Mouse (Mus musculus): ENCODE measurements at regions not wholly inside any gene's neighbourhood (a gene's known extent, or its start where the extent isn't known, plus 50 kb on each side); places are given as distances from the start of the nearest gene placed in this dataset.

- no peak for ATAC-seq
These were observed 53.1 kb upstream of the Rai14 start for GRCm38 (mm10) chr15:10767535-10767934.

GRCm38 (mm10) chr15:10770410-10771310 lies 56.2 kb upstream of the Rai14 start:
- ATAC-seq, result no peak

GRCm38 (mm10) chr15:10771311-10771690 lies 56.9 kb upstream of the Rai14 start:
- ATAC-seq, result no peak

- ATAC-seq, result no peak
These were observed 65.7 kb upstream of the Rai14 start for GRCm38 (mm10) chr15:10779941-10780620.

- no peak for ATAC-seq
These were observed 74.9 kb upstream of the Rai14 start for GRCm38 (mm10) chr15:10789371-10789770.

GRCm38 (mm10) chr15:10790862-10791497 lies 76.6 kb upstream of the Rai14 start:
- no peak for ATAC-seq

GRCm38 (mm10) chr15:10791516-10792112 lies 77.2 kb upstream of the Rai14 start:
- no peak for ATAC-seq

DNA sequence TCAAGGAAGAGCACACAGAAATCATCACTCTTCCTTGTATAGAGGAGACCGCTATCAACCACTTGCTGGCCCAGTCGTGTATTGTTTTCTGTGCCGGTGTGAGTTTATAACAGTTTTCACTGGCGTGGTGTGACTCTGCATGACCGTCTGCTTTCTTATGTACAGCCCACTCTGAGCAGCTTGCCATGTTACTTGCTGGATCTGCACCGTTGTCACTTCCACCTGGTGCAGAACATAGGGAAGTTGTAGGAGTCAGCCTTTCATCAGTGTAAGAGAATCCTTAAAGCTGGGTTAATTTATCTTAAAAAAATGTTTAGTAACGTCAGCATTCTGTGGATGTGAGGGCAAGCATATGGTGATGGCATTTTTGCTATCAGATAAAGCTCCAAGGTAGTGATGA lies 77.7 kb upstream of the Rai14 start:
- no peak for ATAC-seq

DNA sequence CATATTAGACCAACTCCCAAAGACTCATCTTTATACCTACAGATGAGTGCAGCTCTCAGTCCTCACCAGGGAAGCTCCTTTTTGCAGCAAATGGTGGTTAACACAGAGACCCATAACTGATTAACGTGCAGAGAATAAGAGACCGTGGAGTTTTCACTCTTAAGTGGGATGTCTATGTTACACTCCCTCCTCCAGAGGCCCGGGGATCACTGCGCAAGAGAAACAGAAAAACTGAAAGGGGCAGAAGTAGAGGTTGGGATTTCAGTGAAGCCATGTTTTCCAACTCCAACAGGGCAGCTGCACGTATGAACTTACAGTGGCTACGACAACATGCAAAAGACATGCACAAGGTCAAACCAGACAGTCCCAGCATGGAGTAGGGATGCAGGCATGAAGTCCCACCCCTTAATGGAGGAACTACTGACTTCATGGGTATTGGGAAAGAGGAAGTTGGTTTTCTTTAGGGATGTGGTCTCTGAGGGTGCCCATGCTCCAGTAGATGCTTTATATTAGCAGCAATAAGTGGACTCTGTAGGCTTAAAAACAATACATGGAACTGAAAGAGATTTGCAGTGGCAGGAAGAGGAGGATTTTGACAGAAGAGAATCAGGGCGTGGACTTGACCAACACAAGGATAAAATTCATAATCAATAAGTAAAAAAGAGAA lies 80.8 kb upstream of the Rai14 start:
- ATAC-seq, result no peak

- ATAC-seq, result no peak
These were observed 85.2 kb upstream of the Rai14 start for GRCm38 (mm10) chr15:10799656-10800055.

DNA sequence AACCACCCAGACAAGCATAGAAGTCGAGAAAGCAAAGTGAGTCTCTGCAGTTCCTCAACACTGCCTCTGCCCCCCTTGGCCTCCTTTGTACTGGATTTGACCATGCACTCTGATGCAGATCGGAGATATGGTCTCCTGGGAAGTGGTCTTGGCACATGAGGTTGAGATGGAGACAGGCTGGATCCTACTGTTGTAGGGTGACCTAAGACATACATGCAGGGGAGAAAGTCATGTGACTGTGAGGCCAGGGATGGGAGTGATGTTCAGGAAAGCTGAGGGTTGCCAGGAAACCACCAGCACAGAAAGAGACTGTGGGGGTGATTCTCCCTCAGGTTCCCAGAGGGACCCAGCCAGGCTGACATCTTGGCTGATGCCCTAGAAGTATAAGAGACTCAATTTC lies 99.8 kb upstream of the Rai14 start:
- no peak for ATAC-seq

DNA sequence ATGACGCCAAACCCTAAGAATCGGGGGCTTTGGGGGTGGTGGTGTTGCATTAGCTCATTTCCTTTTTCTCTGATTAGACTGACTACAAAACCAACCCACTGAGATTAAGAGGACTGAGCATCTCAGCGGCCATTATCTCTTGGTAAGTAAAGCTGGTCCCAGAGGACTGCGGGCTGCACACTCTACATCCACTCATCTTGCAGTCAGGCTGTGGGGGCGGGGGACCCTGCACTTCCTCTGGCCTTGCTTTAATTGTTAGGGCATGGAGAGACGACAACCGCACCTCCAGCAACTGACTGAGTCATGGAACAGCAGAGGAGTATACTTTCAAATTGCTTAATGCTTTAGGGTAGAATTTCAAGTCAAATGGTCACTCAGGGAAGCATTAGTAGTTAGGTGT lies 100.3 kb upstream of the Rai14 start:
- ATAC-seq, result no peak

GRCm38 (mm10) chr15:10816213-10816621 lies 101.8 kb upstream of the Rai14 start:
- no peak for ATAC-seq

DNA sequence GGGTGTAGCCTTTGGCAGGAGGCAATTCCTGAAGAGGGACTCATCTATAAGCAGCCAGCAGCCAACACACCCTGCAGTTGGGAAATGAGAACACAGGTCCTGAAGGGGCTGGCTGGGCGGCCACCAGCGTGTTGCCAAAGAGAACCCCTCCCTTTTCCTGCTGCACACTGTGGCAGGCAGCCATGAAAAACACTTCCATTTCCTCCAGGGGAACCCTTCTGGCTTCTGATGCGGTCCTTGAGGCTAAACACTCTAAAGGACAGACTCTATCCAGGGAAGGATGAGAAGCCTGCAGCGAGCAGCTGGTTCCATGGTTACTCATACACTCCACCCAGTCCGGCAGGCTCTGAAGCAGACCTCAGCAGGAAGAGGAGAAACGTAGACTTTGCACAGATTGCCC lies 103.8 kb upstream of the Rai14 start:
- ATAC-seq, result no peak

DNA sequence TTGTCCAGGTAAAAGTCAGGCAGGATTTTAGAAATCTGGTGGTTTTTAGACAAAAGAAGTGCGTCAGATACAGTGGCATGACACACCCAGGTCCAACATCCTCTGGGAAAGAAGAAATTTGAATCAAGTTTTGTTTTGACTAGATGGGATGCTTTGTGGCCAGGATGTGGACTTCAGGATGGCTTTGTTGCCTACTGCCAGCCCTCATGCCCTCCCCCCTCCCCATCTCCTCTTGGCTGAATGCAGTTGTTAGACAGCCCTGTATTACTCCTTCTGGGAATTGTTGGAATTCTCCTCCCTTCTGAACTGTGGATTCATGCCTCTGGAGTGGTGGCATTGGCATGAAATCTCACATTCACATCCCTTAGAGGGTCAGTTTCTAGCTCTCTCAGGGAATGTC lies 104.3 kb upstream of the Rai14 start:
- ATAC-seq, result no peak

GRCm38 (mm10) chr15:10823933-10824332 lies 109.5 kb upstream of the Rai14 start:
- no peak for ATAC-seq

GRCm38 (mm10) chr15:10829588-10829987 lies 115.2 kb upstream of the Rai14 start:
- no peak for ATAC-seq

DNA sequence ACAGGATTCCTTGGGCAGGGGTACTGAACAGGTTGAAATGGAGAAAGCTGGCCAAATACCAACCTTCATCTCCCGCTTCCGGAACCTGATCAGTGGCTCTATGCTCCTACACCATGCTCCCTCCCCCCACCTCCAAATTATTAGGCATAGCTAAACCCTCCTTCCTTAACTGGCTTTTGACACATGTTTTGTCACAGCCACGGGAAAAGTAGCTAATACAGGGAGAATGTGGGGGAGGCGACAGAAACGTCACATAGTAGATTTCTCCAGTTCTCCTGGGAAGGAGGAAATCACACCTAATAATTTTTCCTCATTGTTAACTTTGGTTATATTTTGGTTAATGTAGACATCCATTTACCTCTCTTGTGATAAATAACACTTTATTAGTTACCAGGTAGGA lies 116.1 kb upstream of the Rai14 start:
- no peak for ATAC-seq

DNA sequence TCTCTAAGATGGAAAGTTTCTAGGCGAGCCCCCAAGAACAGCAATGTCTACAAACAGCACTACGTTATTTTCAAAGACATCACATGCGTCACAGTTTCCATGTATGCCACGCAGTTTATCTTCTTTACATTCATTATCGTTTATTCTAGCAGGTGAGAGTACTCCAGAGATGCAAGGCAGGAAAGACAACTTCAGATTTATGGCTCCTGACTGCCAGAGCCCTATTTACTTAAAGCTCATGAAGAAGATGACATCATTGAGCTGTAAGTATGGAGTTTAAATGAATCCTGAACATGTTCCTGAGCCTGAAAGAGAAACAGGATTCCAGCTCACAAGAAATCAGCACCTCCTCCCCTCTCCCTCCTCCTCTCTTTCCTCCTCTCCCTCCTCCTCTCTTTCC lies 116.7 kb upstream of the Rai14 start:
- ATAC-seq, result no peak

GRCm38 (mm10) chr15:10832331-10832730 lies 117.9 kb upstream of the Rai14 start:
- no peak for ATAC-seq

DNA sequence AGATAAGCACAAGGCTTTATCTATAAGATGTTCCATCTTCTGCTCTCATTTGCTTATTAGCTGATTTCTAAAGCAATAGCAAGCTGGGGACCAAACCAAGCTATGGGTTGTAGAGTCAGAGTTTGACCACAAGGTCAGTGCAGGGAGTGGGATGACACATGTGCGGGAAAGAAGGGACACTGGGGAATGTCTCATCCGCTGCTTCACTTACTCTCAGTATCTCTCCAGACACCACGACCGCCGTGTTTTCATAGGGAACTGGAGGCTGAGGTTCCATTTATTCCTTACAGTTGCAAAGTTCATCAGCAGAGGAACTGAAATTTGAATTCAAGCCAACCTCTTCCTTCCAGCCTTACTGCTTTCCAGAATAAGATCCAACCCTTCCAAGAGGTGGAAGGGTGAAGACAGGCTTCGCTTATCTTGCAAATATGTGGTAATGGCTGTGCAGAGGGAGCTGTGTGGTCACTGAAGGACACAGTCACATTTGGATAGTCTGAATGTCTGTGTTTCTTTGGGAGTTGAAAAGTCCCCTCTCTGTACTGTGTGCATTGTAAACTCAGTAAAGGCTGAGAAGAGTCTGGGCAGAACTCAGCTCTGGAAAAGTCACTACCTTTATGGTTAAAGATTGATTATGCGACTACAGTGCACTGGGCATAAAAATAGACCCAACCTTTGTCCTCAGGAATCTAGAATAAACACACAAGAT lies 118.1 kb upstream of the C1qtnf3 start:
- ATAC-seq, result no peak

Measured in activated CD4-positive, CD25-positive, alpha-beta regulatory T cell, adult 4 months (primary cell).